8 mouse cellular contexts compared by ENCODE assay signal in the genomic region with DNA sequence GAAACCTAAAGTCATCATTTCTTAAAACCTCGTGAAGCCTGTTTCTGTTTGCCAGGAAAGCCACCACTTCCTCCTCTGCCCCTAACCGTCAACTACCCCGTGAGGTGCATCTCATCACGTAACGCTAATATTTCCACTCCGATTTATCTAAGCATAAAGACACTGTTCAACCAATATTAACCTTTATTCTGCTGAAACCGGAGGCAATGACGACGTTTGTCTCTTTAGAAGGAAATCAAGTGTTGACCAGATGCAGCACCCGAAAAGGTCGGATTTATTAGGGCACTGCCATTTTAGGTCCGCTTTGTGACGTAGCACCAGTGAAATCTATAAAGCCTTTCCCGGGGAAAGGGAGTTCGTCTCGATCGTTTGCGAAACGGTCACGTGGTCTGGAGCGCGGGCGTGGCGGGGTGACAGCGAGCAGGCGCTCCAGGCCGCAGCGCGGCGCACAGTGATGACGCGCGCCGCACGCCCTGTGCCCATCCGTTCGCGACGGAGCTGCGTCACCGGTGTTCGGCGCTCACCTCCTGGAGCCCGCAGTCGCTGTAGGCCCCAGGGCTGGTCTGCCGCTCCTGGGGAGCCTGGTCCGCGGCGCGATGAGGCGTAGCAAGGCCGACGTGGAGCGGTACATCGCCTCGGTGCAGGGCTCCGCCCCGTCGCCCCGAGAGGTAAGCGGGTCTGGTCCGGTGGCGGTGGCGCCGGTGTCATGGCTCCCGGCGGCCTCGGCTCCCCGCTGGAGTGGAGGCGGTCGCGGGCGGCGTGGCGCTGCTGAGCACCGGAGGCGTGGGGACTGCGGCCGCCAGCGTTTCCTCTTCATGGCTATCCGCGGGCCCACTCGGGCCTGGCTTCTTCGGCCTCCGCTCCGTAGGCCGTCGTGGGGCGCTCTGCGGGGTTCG. TPM values are rescaled to one million over a fixed set of nuclear protein-coding genes. Genes with fewer than 3 reads are reported as not detected.
DNase-seq lines count a peak whose midpoint lies in the region; ATAC-seq lines count a peak whose summit lies in the region.

A gene (plus strand): TSS at position 537 of the 896 bp plus-strand sequence.

- no peaks in the 10 kb centered on the region for H3K9me3 ChIP-seq in hindbrain, embryonic 14.5 days (ENCODE audit: control insufficient read depth, low read length)

- H3K36me3 ChIP-seq in hindbrain, embryonic 14.5 days (replicated peaks; ENCODE audit: control insufficient read depth, insufficient read depth) = no peaks in the 10 kb centered on the region

- peak within 1 kb of the TSS; percentile 97 for H3K9ac ChIP-seq in hindbrain, embryonic 14.5 days

- peak; percentile 99 for ATAC-seq in hindbrain, embryonic 14.5 days (ENCODE audit: low FRiP score)

- under 1% methylated on average over 83 of the region's 91 CpGs for WGBS in hindbrain, embryonic 14.5 days

- H3K4me1 ChIP-seq in hindbrain, embryonic 14.5 days (replicated peaks; ENCODE audit: control insufficient read depth, insufficient read depth, low read length) = peaks cover 12% of the 10 kb centered on the region

- peak within 1 kb of the TSS; percentile 84 for H3K4me2 ChIP-seq in hindbrain, embryonic 14.5 days (replicated peaks)

- H3K4me3 ChIP-seq in hindbrain, embryonic 14.5 days (replicated peaks; ENCODE audit: low read length) = peak within 1 kb of the TSS; percentile 96

- H3K27me3 ChIP-seq in hindbrain, embryonic 14.5 days (ENCODE audit: control insufficient read depth, insufficient read depth, low read length) = no peaks in the 10 kb centered on the region

- H3K27ac ChIP-seq in hindbrain, embryonic 14.5 days = peak within 1 kb of the TSS; percentile 97

- peak; percentile 97 for DNase-seq in R1 (ENCODE audit: low read depth, low spot score)
- peak; percentile 99 for DNase-seq in cerebellum, postnatal 25 days
- peak; percentile 96 to 97 for DNase-seq in frontal cortex, postnatal 25 days (ENCODE audit: low spot score in 2 of 2)
- DNase-seq in hindbrain, embryonic 14.5 days (ENCODE audit: low spot score) = peak; percentile 99
- DNase-seq in layer of hippocampus, postnatal 36 days = peak; percentile 97 to 98
- DNase-seq in lung, postnatal 36 days = peak; percentile 99
- peak; percentile 99 for DNase-seq in retina, postnatal 1 day
- peak; percentile 96 to 97 for DNase-seq in urinary bladder, adult 18-20 months (ENCODE audit: low spot score in 2 of 2)

RNA-seq across cellular contexts. Expression of the gene that starts here (rescaled TPM):
- polyA plus RNA-seq in hindbrain, embryonic 14.5 days (2014; fragmentation: Nextera tagmentation; extraction: Ambion mirVana) = 23.6 and 27.0 TPM in 2 replicates
- 10 to 100 TPM; 79.7 to 81.9 TPM for total RNA-seq in layer of hippocampus, postnatal 36 days (2021)

Comparison
In these comparisons a context has a peak if more than half of its experiments do, and no peak if none do; other contexts are left out.
1. Peak in every context shown above with its lines: DNase-seq, ATAC-seq, H3K4me3 ChIP-seq and H3K27ac ChIP-seq.